Mouse (Mus musculus) stomach, embryonic 16.5 days (tissue): ENCODE measurements around the gene Dnajb12. TPM values are rescaled to one million over a fixed set of nuclear protein-coding genes. Genes with fewer than 3 reads are reported as not detected.

Source experiments
- ATAC-seq: fragments of 200-750 bp; cut with Nextera tagmentation; 2 replicates; pipeline ENCODE4 v1.8.0; 2017; ENCODE audit warnings: moderate number of reproducible peaks, moderate TSS enrichment; ENCODE audit not compliant: insufficient read depth, low FRiP score
- H3K27ac ChIP-seq: fragments of 300-500 bp; sonication (generic); 2 replicates; pipeline ENCODE4 v1.5.1; 2014; ENCODE audit warnings: low read length
- H3K27me3 ChIP-seq: fragments of 300-500 bp; sonication (generic); 2 replicates; pipeline ENCODE4 v1.6.1; 2014; ENCODE audit warnings: low read length, control low read depth, mixed read lengths; ENCODE audit not compliant: control insufficient read depth, insufficient read depth
- H3K36me3 ChIP-seq: fragments of 300-500 bp; sonication (generic); 2 replicates; pipeline ENCODE4 v1.6.1; 2014; ENCODE audit warnings: low read length; ENCODE audit not compliant: control insufficient read depth, insufficient read depth
- H3K4me1 ChIP-seq: fragments of 300-500 bp; sonication (generic); 2 replicates; pipeline ENCODE4 v1.6.1; 2014; ENCODE audit warnings: low read length, control low read depth, mixed read lengths; ENCODE audit not compliant: control insufficient read depth, insufficient read depth
- H3K4me2 ChIP-seq: fragments of 300-500 bp; sonication (generic); 2 replicates; pipeline ENCODE4 v1.6.1; 2014; ENCODE audit warnings: low read depth, low read length, mixed read lengths
- H3K4me3 ChIP-seq: fragments of 300-500 bp; sonication (generic); replicated peaks from 2 replicates; pipeline ENCODE4 v1.5.1; 2014; ENCODE audit warnings: mild to moderate bottlenecking, low read length
- H3K9ac ChIP-seq: fragments of 300-500 bp; sonication (generic); 2 replicates; pipeline ENCODE4 v1.6.1; 2014; ENCODE audit warnings: low read length
- H3K9me3 ChIP-seq: fragments of 300-500 bp; sonication (generic); replicated peaks from 2 replicates; pipeline ENCODE4 v1.6.1; 2016; ENCODE audit warnings: low read length, control low read depth; ENCODE audit not compliant: control insufficient read depth
- WGBS: fragments of 180-500 bp; shearing (Covaris S2); extraction: QIAGEN DNeasy Blood & Tissue Kit; methylation state at CpG from one replicate; pipeline ENCODE4 v1.1.7; 2014; 5-methylcytosine and 5-hydroxymethylcytosine counted together
- polyA plus RNA-seq: library from polyadenylated mRNA; unstranded; fragments of >200 nt; fragmentation: Nextera tagmentation; extraction: Ambion mirVana; gene quantifications from 2 replicates; pipeline ENCODE4 v1.2.1, GENCODE M21; 2015

Gene Dnajb12
- polyA plus RNA-seq, 1 experiment from 2014 or later, result 20.4 TPM

DNA sequence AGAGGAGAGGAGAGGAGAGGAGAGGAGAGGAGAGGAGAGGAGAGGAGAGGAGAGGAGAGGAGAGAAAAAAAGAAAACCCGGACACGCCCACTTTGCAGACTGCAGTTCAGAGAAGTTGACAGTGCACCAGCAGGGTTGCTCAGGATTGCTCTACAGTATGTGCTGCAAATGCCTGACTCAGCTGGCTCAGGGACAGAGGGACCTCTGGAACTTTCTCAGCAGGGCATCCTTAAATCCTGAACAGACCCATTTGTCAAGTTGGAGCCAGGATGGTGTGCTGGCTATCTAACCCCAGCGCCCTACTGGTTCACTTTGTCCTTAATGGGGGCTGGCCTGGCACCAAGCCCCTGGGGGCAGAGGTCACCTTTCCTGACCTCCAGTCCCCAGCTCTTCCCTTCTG is 54.7 kb downstream of the Dnajb12 start:
- Histone ChIP-seq H3K4me1 (no peaks in the 10 kb centered on the region), H3K36me3 (no peaks in the 10 kb centered on the region), H3K4me3 (no peak overlapping the region), H3K27me3 (no peaks in the 10 kb centered on the region), H3K9ac (no peak overlapping the region), H3K4me2 (no peak overlapping the region), H3K9me3 (no peaks in the 10 kb centered on the region), H3K27ac (no peak overlapping the region)
- 54% methylated on average over 3 of the region's 3 CpGs for WGBS
- ATAC-seq, result no peak

DNA sequence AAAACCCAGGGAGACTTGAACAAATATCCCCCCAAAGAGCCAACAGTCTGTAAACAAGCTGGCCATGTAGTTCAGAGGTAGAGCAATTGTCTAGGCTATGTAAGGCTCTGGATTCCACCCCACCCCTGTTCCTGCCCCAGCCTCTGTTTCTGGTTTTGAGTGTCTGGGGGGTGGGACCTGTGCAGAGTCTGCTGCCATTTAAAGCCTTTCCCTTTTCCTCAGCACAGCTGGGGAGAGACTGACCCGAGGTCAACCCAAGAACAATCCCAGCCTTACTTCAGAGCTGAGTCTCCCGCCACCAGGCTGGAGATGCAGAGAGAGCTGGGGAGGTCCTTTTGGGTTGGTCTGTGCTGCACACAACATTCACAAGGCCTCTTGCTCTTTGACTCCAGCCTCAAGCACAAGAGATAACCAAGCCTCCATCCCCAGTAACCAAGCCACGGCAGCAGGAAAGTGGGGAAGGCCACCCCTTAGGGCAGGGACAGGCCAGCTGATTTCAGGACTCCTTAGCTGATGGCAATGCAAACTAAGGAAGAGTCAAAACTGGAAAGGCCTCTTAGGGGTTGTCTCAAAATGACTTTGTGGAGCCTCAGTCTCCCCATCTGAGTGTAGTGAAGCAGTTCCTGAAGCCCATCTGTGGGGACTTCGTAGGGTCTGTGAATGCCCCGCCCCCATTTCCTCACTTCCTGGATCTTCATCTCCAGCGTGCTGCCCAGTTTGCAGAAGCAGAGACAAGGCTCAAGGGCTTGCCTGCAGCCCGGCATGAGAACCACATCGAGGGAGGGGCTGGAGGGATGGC is 56.9 kb downstream of the Dnajb12 start:
- Histone ChIP-seq H3K9me3 (no peaks in the 10 kb centered on the region), H3K27me3 (no peaks in the 10 kb centered on the region), H3K4me3 (no peak overlapping the region), H3K9ac (no peak overlapping the region), H3K27ac (no peak overlapping the region), H3K4me2 (no peak overlapping the region), H3K4me1 (no peaks in the 10 kb centered on the region), H3K36me3 (no peaks in the 10 kb centered on the region)
- 51% methylated on average over 8 of the region's 8 CpGs for WGBS
- peak; percentile 45; the same call in 1 of the 2 replicates for ATAC-seq

DNA sequence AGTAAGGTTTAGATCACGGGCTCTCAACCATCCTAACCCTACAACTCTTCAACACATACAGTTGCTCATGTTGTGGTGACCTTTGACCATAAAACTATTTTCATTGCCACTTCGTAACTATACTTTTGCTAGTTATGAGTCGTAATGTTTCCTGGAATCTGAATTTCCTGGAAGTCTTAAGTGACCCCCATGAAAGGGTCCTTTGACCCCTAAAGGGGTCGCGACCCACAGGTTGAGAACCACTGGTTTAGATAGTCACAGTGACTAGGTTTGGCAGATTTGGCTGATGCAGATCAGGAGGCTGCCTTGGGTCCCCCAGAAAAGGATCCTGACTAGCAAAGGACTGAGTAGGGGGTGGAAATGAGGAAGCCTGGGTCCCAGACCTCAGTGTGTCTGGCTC is 59.3 kb downstream of the Dnajb12 start:
- Histone ChIP-seq H3K4me1 (peaks cover 17% of the 10 kb centered on the region), H3K27me3 (no peaks in the 10 kb centered on the region), H3K9me3 (no peaks in the 10 kb centered on the region), H3K9ac (no peak overlapping the region), H3K4me2 (no peak overlapping the region), H3K27ac (no peak overlapping the region), H3K4me3 (no peak overlapping the region), H3K36me3 (no peaks in the 10 kb centered on the region)
- no peak for ATAC-seq
- WGBS, result 82% methylated on average over 5 of the region's 5 CpGs

DNA sequence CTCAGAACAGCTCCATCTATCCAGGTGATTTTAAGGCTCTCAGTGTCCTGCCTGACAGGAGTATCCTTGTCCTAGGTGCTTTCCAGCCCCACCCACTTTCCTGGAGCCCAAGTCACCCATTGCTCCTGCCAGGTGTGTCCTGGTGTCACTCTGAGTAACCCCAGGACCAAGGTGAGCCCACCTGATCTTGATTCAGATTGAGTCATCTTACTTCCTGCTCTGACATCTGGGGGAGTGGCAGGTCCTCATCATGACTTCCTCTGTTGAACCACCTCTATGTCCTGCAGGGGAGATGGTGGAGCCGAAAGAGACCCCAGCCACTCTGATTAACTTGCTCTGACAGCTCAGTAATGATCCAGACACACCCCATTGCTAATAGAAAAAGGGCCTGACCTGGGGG is 59.7 kb downstream of the Dnajb12 start:
- no peak for ATAC-seq
- Histone ChIP-seq H3K4me3 (no peak overlapping the region), H3K27ac (no peak overlapping the region), H3K4me2 (no peak overlapping the region), H3K4me1 (peaks cover 20% of the 10 kb centered on the region), H3K9ac (no peak overlapping the region), H3K9me3 (no peaks in the 10 kb centered on the region), H3K36me3 (no peaks in the 10 kb centered on the region), H3K27me3 (no peaks in the 10 kb centered on the region)
- 50% methylated on average over 1 of the region's 1 CpGs for WGBS

DNA sequence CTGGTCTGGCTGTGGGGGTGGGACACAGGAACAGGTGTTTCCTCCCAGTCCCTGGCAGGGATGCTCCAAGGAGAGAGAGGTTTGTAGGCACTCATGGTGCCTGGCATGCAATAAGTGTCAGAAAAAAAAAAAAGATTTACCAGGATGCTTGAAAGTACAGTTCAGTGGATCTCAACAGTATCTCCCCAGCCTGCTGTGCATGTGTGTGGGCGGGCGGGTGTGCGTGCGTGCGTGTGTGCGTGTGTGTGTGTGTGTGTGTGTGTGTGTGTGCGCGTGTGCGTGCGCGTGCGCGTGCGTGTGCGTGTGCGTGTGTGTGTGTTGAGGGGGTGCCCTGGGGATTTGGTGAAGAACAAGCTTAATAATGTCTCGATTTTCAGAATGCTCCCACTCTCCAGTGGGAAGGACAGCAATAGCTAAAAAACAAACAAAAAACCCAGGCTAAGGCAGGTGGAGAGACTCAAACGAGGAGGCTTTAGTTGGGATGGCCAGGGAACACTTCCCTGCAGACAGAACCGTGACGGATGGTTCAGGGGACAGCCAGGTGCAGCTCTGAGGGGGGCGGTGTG is 63.0 kb downstream of the Dnajb12 start:
- H3K27me3 ChIP-seq, result no peaks in the 10 kb centered on the region
- H3K27ac ChIP-seq, result 0 out of 2 replicates have a peak overlapping the region, but pooled peaks have one; percentile 5
- peak overlapping the region; percentile 61 for H3K9ac ChIP-seq
- peaks cover 20% of the 10 kb centered on the region for H3K4me1 ChIP-seq
- 38% methylated on average over 21 of the region's 21 CpGs for WGBS
- ATAC-seq, result no peak
- H3K9me3 ChIP-seq, result no peaks in the 10 kb centered on the region
- H3K4me3 ChIP-seq, result peak overlapping the region; percentile 7
- H3K4me2 ChIP-seq, result peak overlapping the region; percentile 43
- H3K36me3 ChIP-seq, result no peaks in the 10 kb centered on the region

DNA sequence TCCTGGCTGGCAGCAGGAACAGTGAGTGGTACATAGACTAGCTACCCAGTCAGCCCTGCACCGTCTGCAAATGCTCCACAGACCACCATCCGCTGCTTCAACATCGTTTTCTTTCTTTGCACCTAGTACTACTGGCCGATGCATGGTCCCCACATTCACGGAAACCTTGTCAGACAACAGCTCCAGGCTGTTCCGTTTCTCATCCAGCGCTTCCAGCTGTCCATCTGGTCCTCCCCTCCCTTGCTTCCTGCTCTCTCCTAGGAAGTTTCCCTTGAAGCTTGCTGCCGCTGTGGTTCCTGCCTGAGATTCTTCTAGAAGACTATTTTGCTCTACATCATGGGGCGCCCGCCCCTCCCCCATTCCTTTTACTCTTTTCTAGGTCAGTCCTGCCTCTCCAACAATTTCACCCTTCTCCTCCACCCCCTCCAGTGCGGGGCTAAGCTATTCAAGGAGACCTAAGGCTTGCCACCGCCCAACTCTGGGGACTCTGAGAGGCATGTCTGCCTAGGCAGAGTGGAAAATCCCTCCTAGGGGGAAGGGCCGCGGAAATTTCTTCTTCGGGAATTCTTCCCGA is 63.6 kb downstream of the Dnajb12 start:
- Histone ChIP-seq H3K4me3 (peak overlapping the region; percentile 7), H3K27ac (peak overlapping the region; percentile 47), H3K9me3 (no peaks in the 10 kb centered on the region), H3K9ac (peak overlapping the region; percentile 61), H3K36me3 (no peaks in the 10 kb centered on the region), H3K27me3 (no peaks in the 10 kb centered on the region), H3K4me2 (peak overlapping the region; percentile 43), H3K4me1 (peaks cover 21% of the 10 kb centered on the region)
- peak; percentile 45; the same call in 1 of the 2 replicates for ATAC-seq
- WGBS, result 2% methylated on average over 16 of the region's 16 CpGs

DNA sequence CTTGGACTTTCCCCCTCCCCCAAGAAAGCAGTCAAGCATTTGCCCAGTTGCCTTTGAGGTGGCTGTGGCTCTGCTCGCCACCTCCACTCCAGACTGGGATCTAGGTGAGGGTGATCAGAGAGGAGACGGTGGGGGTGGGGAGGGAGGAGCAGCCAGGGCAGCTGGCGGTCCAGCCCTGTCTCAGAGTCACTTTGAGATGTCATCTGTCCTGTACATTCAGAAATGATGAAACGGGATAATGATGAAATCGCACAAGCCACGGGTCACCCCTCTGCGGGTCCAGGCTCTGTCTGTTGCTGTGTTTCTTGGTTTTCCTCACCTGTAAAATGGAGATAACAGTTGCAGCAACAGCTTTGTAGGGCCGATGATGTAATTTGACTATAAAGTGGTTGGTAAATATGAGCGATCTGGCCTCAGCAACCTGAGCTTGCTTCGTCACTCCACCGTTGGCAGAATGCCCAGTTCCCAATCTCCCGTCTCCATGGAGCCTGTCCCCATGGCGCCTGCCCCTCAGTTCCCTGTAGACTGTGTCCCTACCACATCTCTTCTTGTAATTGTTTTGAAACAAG is 64.1 kb downstream of the Dnajb12 start:
- peak overlapping the region; percentile 43 for H3K4me2 ChIP-seq
- peak overlapping the region; percentile 7 for H3K4me3 ChIP-seq
- H3K9me3 ChIP-seq, result no peaks in the 10 kb centered on the region
- peak overlapping the region; percentile 61 for H3K9ac ChIP-seq
- no peaks in the 10 kb centered on the region for H3K36me3 ChIP-seq
- H3K27ac ChIP-seq, result peak overlapping the region; percentile 47
- peak; percentile 88 for ATAC-seq
- peaks cover 24% of the 10 kb centered on the region for H3K4me1 ChIP-seq
- no peaks in the 10 kb centered on the region for H3K27me3 ChIP-seq
- 26% methylated on average over 13 of the region's 13 CpGs for WGBS

DNA sequence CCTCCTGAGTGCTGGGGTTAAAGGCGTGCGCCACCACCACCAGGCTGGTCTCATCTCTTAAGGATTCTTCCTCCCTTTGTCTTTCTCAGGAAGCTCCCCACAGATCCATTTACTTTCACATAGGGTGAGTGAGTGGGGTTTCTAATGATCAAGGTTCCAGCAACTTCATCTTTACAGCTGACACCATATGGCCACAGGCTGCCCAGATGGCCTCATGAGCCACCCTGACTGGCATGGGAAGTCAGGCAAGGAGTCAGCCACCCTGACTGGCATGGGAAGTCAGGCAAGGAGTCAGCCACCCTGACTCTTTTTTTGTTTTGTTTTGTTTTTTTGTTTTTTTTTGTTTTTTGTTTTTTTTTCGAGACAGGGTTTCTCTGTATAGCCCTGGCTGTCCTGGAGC is 66.1 kb downstream of the Dnajb12 start:
- WGBS, result 84% methylated on average over 3 of the region's 3 CpGs
- Histone ChIP-seq H3K4me2 (no peak overlapping the region), H3K9ac (no peak overlapping the region), H3K9me3 (no peaks in the 10 kb centered on the region), H3K27ac (no peak overlapping the region), H3K4me1 (peaks cover 43% of the 10 kb centered on the region), H3K36me3 (no peaks in the 10 kb centered on the region), H3K27me3 (no peaks in the 10 kb centered on the region), H3K4me3 (no peak overlapping the region)
- ATAC-seq, result no peak

DNA sequence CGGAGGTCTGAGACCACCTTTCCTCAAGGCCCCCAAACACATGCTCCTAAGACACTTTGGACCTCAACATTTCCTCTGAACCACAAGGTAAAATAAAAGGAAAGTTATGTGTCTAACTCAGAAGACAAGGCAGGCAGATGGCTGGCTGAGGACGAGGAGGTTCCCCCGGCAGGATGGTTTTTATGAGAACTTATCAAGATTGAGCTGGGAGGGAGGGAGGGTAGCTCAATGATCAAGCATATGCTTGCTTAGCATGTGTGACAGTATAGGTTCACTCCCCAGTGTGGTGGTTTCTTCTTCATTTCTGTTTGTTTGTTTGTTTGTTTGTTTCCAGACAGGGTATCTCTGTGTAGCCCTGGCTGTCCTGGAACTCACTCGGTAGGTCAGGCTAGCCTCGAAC is 67.0 kb downstream of the Dnajb12 start:
- no peak for ATAC-seq

More for the DNA sequence above, 67.0 kb downstream of the Dnajb12 start:
- Histone ChIP-seq H3K4me1 (peaks cover 43% of the 10 kb centered on the region), H3K4me3 (no peak overlapping the region), H3K27ac (no peak overlapping the region), H3K4me2 (no peak overlapping the region), H3K9ac (no peak overlapping the region), H3K27me3 (no peaks in the 10 kb centered on the region), H3K36me3 (no peaks in the 10 kb centered on the region), H3K9me3 (no peaks in the 10 kb centered on the region)
- 87% methylated on average over 5 of the region's 5 CpGs for WGBS
